ENCODE assay signal across 14 mouse cellular contexts in the genomic region with DNA sequence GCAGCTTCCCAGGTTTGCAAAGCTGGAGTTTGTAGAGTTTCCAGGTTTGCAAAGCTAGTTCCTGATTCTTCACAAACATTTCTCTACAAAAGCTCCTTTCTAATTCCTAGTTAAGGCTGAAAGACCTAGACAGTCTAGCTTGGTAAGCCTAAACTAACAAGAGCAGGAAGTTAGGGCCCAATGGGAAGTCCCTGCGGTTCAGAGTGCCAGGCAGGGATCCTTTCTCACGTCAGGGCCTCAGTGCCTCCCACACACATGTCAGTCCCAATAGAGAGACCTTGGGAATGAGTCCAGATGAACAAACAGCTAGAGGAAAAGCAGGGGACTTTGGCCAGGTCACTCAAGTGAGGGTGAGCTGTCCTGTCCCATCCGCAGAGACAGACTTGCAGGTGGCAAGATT. TPM values are rescaled to one million over a fixed set of nuclear protein-coding genes. Genes with fewer than 3 reads are reported as not detected.
A peak's percentile ranks its signal among the peaks of the same experiment; 100 is the strongest.
DNase-seq lines count a peak whose midpoint lies in the region; ATAC-seq and TF ChIP-seq lines count a peak whose summit lies in the region.
"Had no signal": no experiment of that assay in that cellular context is flagged by ENCODE, and none has a peak within 500 bp of the region (broad histone marks: within the 10 kb centered on the region; RNA-seq: fewer than 3 reads in every experiment).

No protein-coding gene starts in this region.

- H3K36me3 ChIP-seq in liver, postnatal 0 days (replicated peaks; ENCODE audit: insufficient read depth, low read length), result no peaks in the 10 kb centered on the region
- no peaks in the 10 kb centered on the region for H3K36me3 ChIP-seq in hindbrain, embryonic 16.5 days (ENCODE audit: control insufficient read depth, insufficient read depth, low read length)
- H3K36me3 ChIP-seq: embryonic facial prominence, embryonic 13.5 days; neural tube, embryonic 12.5 days had no signal

- no peak overlapping the region for H3K9ac ChIP-seq in liver, postnatal 0 days (replicated peaks)
- no peak overlapping the region for H3K9ac ChIP-seq in hindbrain, embryonic 16.5 days (ENCODE audit: low read depth, low read length)
- H3K9ac ChIP-seq: embryonic facial prominence, embryonic 13.5 days; neural tube, embryonic 12.5 days had no signal

- 21% methylated on average over 3 of the region's 3 CpGs for WGBS in liver, postnatal 0 days (ENCODE audit: insufficient replicate concordance)
- WGBS in hindbrain, embryonic 16.5 days, result 68% methylated on average over 3 of the region's 3 CpGs

- intact Hi-C loops in heart, postnatal 25 days (cut with DNase I), result no loop called here

- H3K9me3 ChIP-seq in liver, postnatal 0 days (ENCODE audit: low read length), result no peaks in the 10 kb centered on the region
- H3K9me3 ChIP-seq in hindbrain, embryonic 16.5 days (ENCODE audit: control insufficient read depth, low read length), result no peaks in the 10 kb centered on the region
- H3K9me3 ChIP-seq: embryonic facial prominence, embryonic 13.5 days; neural tube, embryonic 12.5 days had no signal

- no peak for TF ChIP-seq CTCF in liver, postnatal 0 days (IDR thresholded peaks at IDR 0.05; ENCODE audit: low read depth)
- TF ChIP-seq CTCF in layer of hippocampus, adult 2 months (conservative IDR thresholded peaks at IDR 0.05), result no peak

- H3K4me3 ChIP-seq in liver, postnatal 0 days (ENCODE audit: low read depth, low read length), result no peak overlapping the region
- H3K4me3 ChIP-seq in hindbrain, embryonic 16.5 days (ENCODE audit: low read length), result no peak overlapping the region
- H3K4me3 ChIP-seq in layer of hippocampus, adult 2 months, result no peak overlapping the region
- H3K4me3 ChIP-seq: embryonic facial prominence, embryonic 13.5 days; neural tube, embryonic 12.5 days had no signal

- peaks cover 18% of the 10 kb centered on the region for H3K4me1 ChIP-seq in liver, postnatal 0 days (ENCODE audit: insufficient read depth)
- no peaks in the 10 kb centered on the region for H3K4me1 ChIP-seq in hindbrain, embryonic 16.5 days (ENCODE audit: control insufficient read depth, insufficient read depth, low read depth, low read length)
- H3K4me1 ChIP-seq: embryonic facial prominence, embryonic 13.5 days; neural tube, embryonic 12.5 days had no signal

- peak overlapping the region; percentile 83 for H3K27ac ChIP-seq in liver, postnatal 0 days (ENCODE audit: low read depth)
- H3K27ac ChIP-seq in hindbrain, embryonic 16.5 days (ENCODE audit: low read depth, low read length), result no peak overlapping the region
- H3K27ac ChIP-seq in layer of hippocampus, adult 2 months, result no peak overlapping the region
- H3K27ac ChIP-seq: embryonic facial prominence, embryonic 13.5 days; neural tube, embryonic 12.5 days had no signal

- no peak overlapping the region for H3K4me2 ChIP-seq in liver, postnatal 0 days (ENCODE audit: low read depth, low read length)
- H3K4me2 ChIP-seq in hindbrain, embryonic 16.5 days (ENCODE audit: low read length), result no peak overlapping the region
- H3K4me2 ChIP-seq: embryonic facial prominence, embryonic 13.5 days; heart, embryonic 11.5 days; neural tube, embryonic 12.5 days had no signal

- TF ChIP-seq EP300 in liver, postnatal 0 days (IDR thresholded peaks at IDR 0.05; ENCODE audit: low read depth), result peak; percentile 55; the same call in 1 of the 2 replicates

- DNase-seq in heart, adult 11 months, result peak; percentile 84
- no peak for DNase-seq in heart, postnatal 25 days (ENCODE audit: low spot score)
- peak; percentile 53 for DNase-seq in CD4-positive, CD25-positive, alpha-beta regulatory T cell, adult 2 months (ENCODE audit: low read depth, low spot score)
- DNase-seq in liver, postnatal 0 days, result peak; percentile 57
- DNase-seq in layer of hippocampus, adult 2 months (ENCODE audit: low spot score in 2 of 2), result no peak
- DNase-seq in adipocyte (ENCODE audit: low spot score), result no peak
- DNase-seq: cerebellum, adult 2 months; left cerebral cortex, postnatal 4 days had no signal

- ATAC-seq in granulocyte monocyte progenitor cell, adult 5-6 weeks (replicated peaks; ENCODE audit: poor library complexity, severe bottlenecking), result peak; percentile 80
- ATAC-seq in liver, postnatal 0 days, result peak; percentile 99
- no peak for ATAC-seq in hindbrain, embryonic 16.5 days

- H3K27me3 ChIP-seq in liver, postnatal 0 days (ENCODE audit: insufficient read depth, low read length), result no peaks in the 10 kb centered on the region
- no peaks in the 10 kb centered on the region for H3K27me3 ChIP-seq in hindbrain, embryonic 16.5 days (replicated peaks; ENCODE audit: control insufficient read depth, insufficient read depth, low read length)
- H3K27me3 ChIP-seq: embryonic facial prominence, embryonic 13.5 days; neural tube, embryonic 12.5 days had no signal

RNA-seq across cellular contexts. Expression of gene Il1rn, which starts 1.3 kb away (rescaled TPM):
- not detected for total RNA-seq in heart, postnatal 25 days (2021)
- 4.2 TPM in 1 of 2 replicates, not detected in the other for total RNA-seq in granulocyte monocyte progenitor cell, adult 5-6 weeks (2014; fragmentation: Nextera tagmentation)
- 0.43 and 1.0 TPM in 2 replicates for total RNA-seq in granulocyte monocyte progenitor cell, adult 5-6 weeks (2017)
- polyA plus RNA-seq in liver, postnatal 0 days (2015; fragmentation: Nextera tagmentation; extraction: Ambion mirVana), result 17.5 and 19.0 TPM in 2 replicates
- 0.08 TPM in 1 of 2 replicates, not detected in the other for polyA plus RNA-seq in hindbrain, embryonic 16.5 days (2015; fragmentation: Nextera tagmentation; extraction: Ambion mirVana)
- total RNA-seq in layer of hippocampus, adult 2 months (2021), result not detected
- total RNA-seq: left cerebral cortex, postnatal 4 days; megakaryocyte-erythroid progenitor cell, adult 5-6 weeks had no signal
- polyA plus RNA-seq: cerebellum, adult 2 months; heart, embryonic 11.5 days had no signal

RNA-seq across cellular contexts. Expression of gene Psd4, which starts 32.0 kb away (rescaled TPM):
- 1 to 10 TPM; 1.1 to 1.2 TPM for total RNA-seq in heart, postnatal 25 days (2021)
- total RNA-seq in granulocyte monocyte progenitor cell, adult 5-6 weeks (2014; fragmentation: Nextera tagmentation), result 76.9 and 91.0 TPM in 2 replicates
- total RNA-seq in granulocyte monocyte progenitor cell, adult 5-6 weeks (2017), result 62.4 and 64.6 TPM in 2 replicates
- polyA plus RNA-seq in liver, postnatal 0 days (2015; fragmentation: Nextera tagmentation; extraction: Ambion mirVana), result 3.0 and 3.9 TPM in 2 replicates
- 1.5 and 2.3 TPM in 2 replicates for polyA plus RNA-seq in hindbrain, embryonic 16.5 days (2015; fragmentation: Nextera tagmentation; extraction: Ambion mirVana)
- total RNA-seq in layer of hippocampus, adult 2 months (2021), result 1 to 10 TPM in 1 of 2 experiments, under 1 TPM in 1; 0.64 to 1.3 TPM

RNA-seq across cellular contexts. Expression of gene Il1f10, which starts 44.3 kb away (rescaled TPM):
- not detected for total RNA-seq in heart, postnatal 25 days (2021)
- not detected in 2 replicates for total RNA-seq in granulocyte monocyte progenitor cell, adult 5-6 weeks (2014; fragmentation: Nextera tagmentation)
- not detected in 2 replicates for total RNA-seq in granulocyte monocyte progenitor cell, adult 5-6 weeks (2017)
- not detected in 2 replicates for polyA plus RNA-seq in liver, postnatal 0 days (2015; fragmentation: Nextera tagmentation; extraction: Ambion mirVana)
- polyA plus RNA-seq in hindbrain, embryonic 16.5 days (2015; fragmentation: Nextera tagmentation; extraction: Ambion mirVana), result not detected in 2 replicates
- total RNA-seq in layer of hippocampus, adult 2 months (2021), result not detected
- total RNA-seq: left cerebral cortex, postnatal 4 days; megakaryocyte-erythroid progenitor cell, adult 5-6 weeks had no signal
- polyA plus RNA-seq: cerebellum, adult 2 months; embryonic facial prominence, embryonic 13.5 days; heart, embryonic 11.5 days; neural tube, embryonic 12.5 days had no signal

RNA-seq across cellular contexts. Expression of gene Il1f5, which starts 58.6 kb away (rescaled TPM):
- total RNA-seq in heart, postnatal 25 days (2021), result not detected
- not detected in 2 replicates for total RNA-seq in granulocyte monocyte progenitor cell, adult 5-6 weeks (2014; fragmentation: Nextera tagmentation)
- total RNA-seq in granulocyte monocyte progenitor cell, adult 5-6 weeks (2017), result not detected in 2 replicates
- polyA plus RNA-seq in liver, postnatal 0 days (2015; fragmentation: Nextera tagmentation; extraction: Ambion mirVana), result not detected in 2 replicates
- polyA plus RNA-seq in hindbrain, embryonic 16.5 days (2015; fragmentation: Nextera tagmentation; extraction: Ambion mirVana), result not detected in 2 replicates
- not detected for total RNA-seq in layer of hippocampus, adult 2 months (2021)
- total RNA-seq: left cerebral cortex, postnatal 4 days; megakaryocyte-erythroid progenitor cell, adult 5-6 weeks had no signal
- polyA plus RNA-seq: cerebellum, adult 2 months; heart, embryonic 11.5 days; neural tube, embryonic 12.5 days had no signal

Comparison
In these comparisons a context has a peak if more than half of its experiments do, and no peak if none do; other contexts are left out.
1. DNase-seq: peak in heart, adult 11 months (single experiment), CD4-positive, CD25-positive, alpha-beta regulatory T cell, adult 2 months (single experiment) and liver, postnatal 0 days (single experiment); none in heart, postnatal 25 days (single experiment), layer of hippocampus, adult 2 months (0 of 2) and adipocyte (single experiment).
2. RNA of gene Psd4, which starts 32.0 kb away (total RNA-seq): 62.4 to 91.0 TPM in granulocyte monocyte progenitor cell, adult 5-6 weeks; 0.64 to 1.3 TPM in layer of hippocampus, adult 2 months and 1.1 to 1.2 TPM in heart, postnatal 25 days; every median in the first group is over 10 times any median in the second.